Mouse (Mus musculus): Measurements from ENCODE around the gene Mmp15. TPM values are rescaled to one million over a fixed set of nuclear protein-coding genes. Genes with fewer than 3 reads are reported as not detected.

The Mmp15 gene
- polyA plus RNA-seq (2014; fragmentation: Nextera tagmentation; extraction: Ambion mirVana) = 14.9 and 15.3 TPM in 2 replicates

GRCm38 (mm10) chr8:95352151-95352870 is at the start of gene Mmp15:
Mmp15 (plus strand) TSS chr8:95352268.
- Histone ChIP-seq H3K36me3 (ENCODE audit: control insufficient read depth, insufficient read depth, low read length) (no peaks in the 10 kb centered on the region), H3K4me2 (ENCODE audit: low read depth, low read length) (peak within 1 kb of the TSS; percentile 99), H3K27ac (replicated peaks; ENCODE audit: low read depth, low read length) (peak within 1 kb of the TSS; percentile 58; the same call in 1 of the 2 replicates), H3K4me1 (ENCODE audit: control insufficient read depth, insufficient read depth, low read length) (peaks cover 11% of the 10 kb centered on the region), H3K9me3 (ENCODE audit: control insufficient read depth, low read length) (no peaks in the 10 kb centered on the region), H3K27me3 (replicated peaks; ENCODE audit: control insufficient read depth, insufficient read depth, low read length) (peaks cover 14% of the 10 kb centered on the region), H3K4me3 (ENCODE audit: low read depth, low read length) (peak within 1 kb of the TSS; percentile 75), H3K9ac (ENCODE audit: low read depth, low read length) (peak within 1 kb of the TSS; percentile 76)
- peak; percentile 83 for DNase-seq (ENCODE audit: low spot score)
- 0% methylated on average over 10 of the region's 80 CpGs for WGBS
- peak; percentile 83 for ATAC-seq (ENCODE audit: low read depth)

- WGBS = 17% methylated on average over 5 of the region's 5 CpGs
- ATAC-seq (ENCODE audit: low read depth) (no peak; the same call in 1 of the 2 replicates), DNase-seq (ENCODE audit: low spot score) (peak; percentile 30)
Observed at GRCm38 (mm10) chr8:95302410-95302809, 49.7 kb upstream of the Mmp15 start.

GRCm38 (mm10) chr8:95305526-95305925 is 46.5 kb upstream of the Mmp15 start:
- ATAC-seq (ENCODE audit: low read depth) (no peak), DNase-seq (ENCODE audit: low spot score) (no peak)
- Histone ChIP-seq H3K36me3 (ENCODE audit: control insufficient read depth, insufficient read depth, low read length) (no peaks in the 10 kb centered on the region), H3K9me3 (ENCODE audit: control insufficient read depth, low read length) (no peaks in the 10 kb centered on the region), H3K9ac (ENCODE audit: low read depth, low read length) (no peak overlapping the region), H3K27ac (replicated peaks; ENCODE audit: low read depth, low read length) (no peak overlapping the region), H3K4me1 (ENCODE audit: control insufficient read depth, insufficient read depth, low read length) (no peaks in the 10 kb centered on the region), H3K4me2 (ENCODE audit: low read depth, low read length) (no peak overlapping the region), H3K27me3 (replicated peaks; ENCODE audit: control insufficient read depth, insufficient read depth, low read length) (no peaks in the 10 kb centered on the region), H3K4me3 (ENCODE audit: low read depth, low read length) (no peak overlapping the region)
- WGBS = 70% methylated on average over 4 of the region's 4 CpGs

More at GRCm38 (mm10) chr8:95302410-95302809, 49.7 kb upstream of the Mmp15 start:
- H3K9ac ChIP-seq (ENCODE audit: low read depth, low read length) = no peak overlapping the region
- H3K4me2 ChIP-seq (ENCODE audit: low read depth, low read length) = no peak overlapping the region
- H3K4me3 ChIP-seq (ENCODE audit: low read depth, low read length) = no peak overlapping the region
- H3K27ac ChIP-seq (replicated peaks; ENCODE audit: low read depth, low read length) = no peak overlapping the region
- H3K27me3 ChIP-seq (replicated peaks; ENCODE audit: control insufficient read depth, insufficient read depth, low read length) = no peaks in the 10 kb centered on the region
- H3K36me3 ChIP-seq (ENCODE audit: control insufficient read depth, insufficient read depth, low read length) = no peaks in the 10 kb centered on the region
- no peaks in the 10 kb centered on the region for H3K9me3 ChIP-seq (ENCODE audit: control insufficient read depth, low read length)
- H3K4me1 ChIP-seq (ENCODE audit: control insufficient read depth, insufficient read depth, low read length) = no peaks in the 10 kb centered on the region

- WGBS = 37% methylated on average over 6 of the region's 6 CpGs
- H3K27ac ChIP-seq (replicated peaks; ENCODE audit: low read depth, low read length) = no peak within 1 kb of the TSS
- H3K4me2 ChIP-seq (ENCODE audit: low read depth, low read length) = no peak within 1 kb of the TSS
- no peaks in the 10 kb centered on the region for H3K36me3 ChIP-seq (ENCODE audit: control insufficient read depth, insufficient read depth, low read length)
- no peaks in the 10 kb centered on the region for H3K4me1 ChIP-seq (ENCODE audit: control insufficient read depth, insufficient read depth, low read length)
- ATAC-seq (ENCODE audit: low read depth) (no peak), DNase-seq (ENCODE audit: low spot score) (no peak)
- H3K4me3 ChIP-seq (ENCODE audit: low read depth, low read length) = no peak within 1 kb of the TSS
- no peak within 1 kb of the TSS for H3K9ac ChIP-seq (ENCODE audit: low read depth, low read length)
- H3K9me3 ChIP-seq (ENCODE audit: control insufficient read depth, low read length) = no peaks in the 10 kb centered on the region
- no peaks in the 10 kb centered on the region for H3K27me3 ChIP-seq (replicated peaks; ENCODE audit: control insufficient read depth, insufficient read depth, low read length)
Observed at GRCm38 (mm10) chr8:95306431-95306830, 45.6 kb upstream of the Mmp15 start, which contains the start of gene Cngb1. Cngb1 (minus strand) TSS chr8:95306585.

- Histone ChIP-seq H3K4me3 (ENCODE audit: low read depth, low read length) (no peak within 1 kb of the TSS), H3K36me3 (ENCODE audit: control insufficient read depth, insufficient read depth, low read length) (no peaks in the 10 kb centered on the region), H3K9ac (ENCODE audit: low read depth, low read length) (no peak within 1 kb of the TSS), H3K27ac (replicated peaks; ENCODE audit: low read depth, low read length) (no peak within 1 kb of the TSS), H3K4me1 (ENCODE audit: control insufficient read depth, insufficient read depth, low read length) (no peaks in the 10 kb centered on the region), H3K9me3 (ENCODE audit: control insufficient read depth, low read length) (no peaks in the 10 kb centered on the region), H3K27me3 (replicated peaks; ENCODE audit: control insufficient read depth, insufficient read depth, low read length) (no peaks in the 10 kb centered on the region), H3K4me2 (ENCODE audit: low read depth, low read length) (no peak within 1 kb of the TSS)
- whole genome bisulfite sequencing = 37% methylated on average over 6 of the region's 6 CpGs
- ATAC-seq (ENCODE audit: low read depth) = no peak
- no peak for DNase-seq (ENCODE audit: low spot score)
Observed at GRCm38 (mm10) chr8:95310342-95310970, 41.6 kb upstream of the Mmp15 start, which contains the start of gene Tepp. Tepp (plus strand) TSS chr8:95310566.

- Histone ChIP-seq H3K9me3 (ENCODE audit: control insufficient read depth, low read length) (no peaks in the 10 kb centered on the region), H3K36me3 (ENCODE audit: control insufficient read depth, insufficient read depth, low read length) (no peaks in the 10 kb centered on the region), H3K27me3 (replicated peaks; ENCODE audit: control insufficient read depth, insufficient read depth, low read length) (no peaks in the 10 kb centered on the region), H3K4me2 (ENCODE audit: low read depth, low read length) (no peak overlapping the region), H3K4me1 (ENCODE audit: control insufficient read depth, insufficient read depth, low read length) (no peaks in the 10 kb centered on the region), H3K9ac (ENCODE audit: low read depth, low read length) (no peak overlapping the region), H3K4me3 (ENCODE audit: low read depth, low read length) (no peak overlapping the region), H3K27ac (replicated peaks; ENCODE audit: low read depth, low read length) (no peak overlapping the region)
- 71% methylated on average over 18 of the region's 18 CpGs for WGBS
- ATAC-seq (ENCODE audit: low read depth) (no peak), DNase-seq (ENCODE audit: low spot score) (no peak)
Observed at GRCm38 (mm10) chr8:95312836-95313235, 39.2 kb upstream of the Mmp15 start.

- DNase-seq (ENCODE audit: low spot score) (no peak), ATAC-seq (ENCODE audit: low read depth) (no peak)
- no peak overlapping the region for H3K27ac ChIP-seq (replicated peaks; ENCODE audit: low read depth, low read length)
- no peaks in the 10 kb centered on the region for H3K27me3 ChIP-seq (replicated peaks; ENCODE audit: control insufficient read depth, insufficient read depth, low read length)
- H3K36me3 ChIP-seq (ENCODE audit: control insufficient read depth, insufficient read depth, low read length) = no peaks in the 10 kb centered on the region
- no peak overlapping the region for H3K9ac ChIP-seq (ENCODE audit: low read depth, low read length)
- no peaks in the 10 kb centered on the region for H3K9me3 ChIP-seq (ENCODE audit: control insufficient read depth, low read length)
- H3K4me3 ChIP-seq (ENCODE audit: low read depth, low read length) = no peak overlapping the region
- 85% methylated on average over 6 of the region's 6 CpGs for WGBS
- H3K4me1 ChIP-seq (ENCODE audit: control insufficient read depth, insufficient read depth, low read length) = no peaks in the 10 kb centered on the region
- H3K4me2 ChIP-seq (ENCODE audit: low read depth, low read length) = no peak overlapping the region
Observed at GRCm38 (mm10) chr8:95313857-95314256, 38.2 kb upstream of the Mmp15 start.

GRCm38 (mm10) chr8:95314707-95315106 is 37.4 kb upstream of the Mmp15 start:
- no peaks in the 10 kb centered on the region for H3K4me1 ChIP-seq (ENCODE audit: control insufficient read depth, insufficient read depth, low read length)
- no peaks in the 10 kb centered on the region for H3K36me3 ChIP-seq (ENCODE audit: control insufficient read depth, insufficient read depth, low read length)
- H3K27ac ChIP-seq (replicated peaks; ENCODE audit: low read depth, low read length) = no peak overlapping the region
- no peak overlapping the region for H3K4me3 ChIP-seq (ENCODE audit: low read depth, low read length)
- WGBS = 77% methylated on average over 2 of the region's 2 CpGs
- ATAC-seq (ENCODE audit: low read depth) = no peak
- no peak overlapping the region for H3K4me2 ChIP-seq (ENCODE audit: low read depth, low read length)
- H3K9me3 ChIP-seq (ENCODE audit: control insufficient read depth, low read length) = no peaks in the 10 kb centered on the region
- H3K27me3 ChIP-seq (replicated peaks; ENCODE audit: control insufficient read depth, insufficient read depth, low read length) = no peaks in the 10 kb centered on the region
- DNase-seq (ENCODE audit: low spot score) = no peak
- no peak overlapping the region for H3K9ac ChIP-seq (ENCODE audit: low read depth, low read length)
